Mouse (Mus musculus) cerebellum, adult 2 months (tissue): ENCODE measurements at regions not wholly inside any gene's neighbourhood (a gene's known extent, or its start where the extent isn't known, plus 50 kb on each side); places are given as distances from the start of the nearest gene placed in this dataset.

Experiments used
- CTCF ChIP-seq: fragments of 200-500 bp; IDR thresholded peaks from 2 replicates; pipeline ENCODE4 v1.5.1; 2011; ENCODE audit warnings: low read depth, mild to moderate bottlenecking, control low read depth, low read length, moderate library complexity, borderline replicate concordance; ENCODE audit not compliant: insufficient read depth
- POLR2A ChIP-seq: fragments of 200-500 bp; IDR thresholded peaks from 2 replicates; pipeline ENCODE4 v1.6.1; 2011; ENCODE audit warnings: low read length, control low read depth, borderline replicate concordance; ENCODE audit not compliant: insufficient read depth

DNA sequence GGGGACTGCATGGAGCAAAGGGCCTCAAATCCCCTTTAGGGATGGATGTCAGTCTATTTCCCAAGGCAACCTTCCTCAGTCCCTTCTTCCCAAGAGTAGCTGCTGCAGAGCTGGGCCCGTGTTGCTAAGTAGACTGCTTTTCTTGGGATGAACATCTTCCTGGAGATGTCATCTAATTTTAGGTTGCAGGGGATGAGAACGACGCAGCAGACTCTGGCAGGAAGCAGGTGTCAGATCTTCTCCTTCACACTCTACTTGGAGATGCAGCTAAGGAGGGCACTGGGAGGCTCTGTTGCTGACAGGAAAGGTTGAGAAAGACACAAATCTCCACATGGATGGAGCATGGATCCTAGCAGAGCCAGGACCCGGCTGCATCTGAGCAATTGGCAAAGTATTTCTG is 149.4 kb downstream of the Mex3b start:
- TF ChIP-seq POLR2A: no peak
- no peak for TF ChIP-seq CTCF
